Mouse (Mus musculus) R1 (cell line): Measurements from ENCODE around the gene Ahrr.

ENCODE experiments used
- DNase-seq: peaks from one replicate; pipeline ENCODE4 v3.0.0-alpha.2; 2018; ENCODE audit warnings: low read depth, low spot score

The Ahrr gene

DNA sequence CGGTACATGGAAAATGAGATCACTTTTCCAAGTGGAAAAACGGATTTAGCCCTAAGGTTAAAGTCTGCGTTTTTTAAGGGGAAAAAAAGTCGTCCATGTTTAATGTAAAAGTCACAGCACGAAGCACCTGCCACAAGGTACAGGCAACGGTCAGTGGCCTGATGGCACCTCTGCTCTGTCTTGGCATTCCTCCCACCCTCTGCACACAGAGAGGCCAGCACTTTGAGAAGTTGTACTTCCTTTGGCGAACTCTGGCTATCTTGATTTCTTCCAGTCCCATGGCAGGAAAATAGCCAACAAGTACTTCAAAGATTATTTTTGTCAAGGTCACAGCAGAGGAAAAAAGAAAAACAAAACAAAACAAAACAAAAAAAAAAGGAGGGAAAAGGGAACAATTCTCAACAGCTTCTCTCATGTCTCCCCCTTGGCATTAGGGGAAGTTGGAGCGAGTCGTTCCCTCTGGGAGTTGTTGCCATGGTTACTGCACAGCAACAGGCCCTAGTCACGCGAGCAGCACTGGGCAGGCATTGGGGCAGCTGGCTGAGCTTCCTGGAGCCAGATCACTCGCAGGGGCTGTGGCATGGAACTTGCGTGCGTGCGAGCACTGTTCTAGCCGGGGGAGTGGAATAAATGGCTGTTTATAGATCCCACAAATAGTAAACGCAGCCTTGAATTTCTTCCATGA is 46.8 kb downstream of the Ahrr start:
- DNase-seq, result peak; percentile 72

DNA sequence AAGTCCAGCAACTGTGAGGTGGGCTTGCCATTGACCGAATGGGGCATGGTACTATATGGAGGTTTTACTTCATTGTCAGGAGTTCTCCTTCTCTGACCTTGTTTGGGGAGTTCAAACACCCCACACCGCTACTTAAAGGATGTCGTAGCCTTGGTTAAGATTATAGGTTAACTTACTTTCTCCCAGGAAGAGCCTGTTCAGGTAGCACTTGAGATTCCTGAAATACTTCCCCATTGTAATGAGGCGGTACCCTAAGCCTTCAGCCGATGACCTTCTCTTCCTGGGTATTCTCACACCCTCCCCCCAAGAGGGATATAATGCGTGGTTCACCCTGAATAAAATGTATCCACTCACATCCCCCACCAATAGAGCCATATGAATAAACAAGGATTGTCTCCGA is 54.6 kb downstream of the Ahrr start:
- DNase-seq, result peak; percentile 5

DNA sequence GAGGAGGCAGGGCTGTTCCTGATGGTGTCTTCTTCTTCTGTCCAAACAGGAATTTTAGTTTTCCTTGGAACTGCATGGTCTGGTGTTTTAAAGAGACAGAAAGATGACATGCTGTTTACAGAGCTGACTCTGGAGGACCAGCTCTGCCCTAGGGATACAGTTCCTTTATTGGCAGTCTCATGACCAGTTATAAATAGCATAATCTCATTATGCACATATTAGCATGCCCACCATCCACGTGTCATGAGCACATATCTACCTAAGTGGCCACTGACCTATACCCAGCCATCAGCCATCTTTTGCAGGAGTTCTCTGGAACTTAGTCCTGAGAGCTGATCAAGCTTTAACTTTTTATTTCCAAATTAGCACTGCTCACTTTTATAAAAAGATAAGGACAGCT is 71.5 kb downstream of the Ahrr start:
- no peak for DNase-seq

DNA sequence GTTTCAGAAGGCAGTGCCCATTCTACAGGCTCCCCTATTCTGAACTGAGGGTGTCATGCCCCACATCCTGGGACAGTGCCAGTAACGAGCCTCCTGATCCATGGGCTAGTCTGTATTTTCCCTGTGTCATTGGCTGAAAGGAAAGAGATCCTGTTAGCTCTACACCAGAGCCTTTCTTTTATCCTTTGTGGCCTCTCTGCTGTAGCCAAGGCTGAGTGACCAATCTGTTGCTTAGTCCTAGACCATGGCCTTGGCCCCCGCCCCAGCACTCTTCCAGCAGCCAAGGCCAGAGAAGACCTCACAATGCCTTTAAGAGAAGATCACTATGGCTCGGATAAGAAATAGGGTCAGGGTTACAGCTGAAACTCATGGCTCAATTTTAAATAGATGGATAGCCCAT is 73.7 kb downstream of the Ahrr start:
- DNase-seq, result no peak

DNA sequence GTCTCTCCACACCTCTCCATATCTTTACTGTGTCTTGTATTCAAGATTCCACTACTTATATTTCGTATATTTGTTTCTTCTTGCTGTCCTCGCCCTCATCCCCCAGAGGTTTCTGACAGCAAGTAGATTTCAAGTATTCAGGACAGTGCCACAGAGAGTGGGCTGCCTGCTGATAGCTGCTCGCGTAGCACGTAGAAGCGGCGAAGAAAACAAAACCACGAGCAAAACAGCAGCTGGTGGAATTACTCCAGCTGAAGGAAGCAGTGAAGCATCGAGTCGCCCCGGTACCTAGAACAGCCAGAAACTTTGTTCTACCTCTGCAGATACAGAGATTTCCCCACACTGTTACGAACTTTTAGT is 83.2 kb downstream of the Ahrr start:
- DNase-seq, result no peak

DNA sequence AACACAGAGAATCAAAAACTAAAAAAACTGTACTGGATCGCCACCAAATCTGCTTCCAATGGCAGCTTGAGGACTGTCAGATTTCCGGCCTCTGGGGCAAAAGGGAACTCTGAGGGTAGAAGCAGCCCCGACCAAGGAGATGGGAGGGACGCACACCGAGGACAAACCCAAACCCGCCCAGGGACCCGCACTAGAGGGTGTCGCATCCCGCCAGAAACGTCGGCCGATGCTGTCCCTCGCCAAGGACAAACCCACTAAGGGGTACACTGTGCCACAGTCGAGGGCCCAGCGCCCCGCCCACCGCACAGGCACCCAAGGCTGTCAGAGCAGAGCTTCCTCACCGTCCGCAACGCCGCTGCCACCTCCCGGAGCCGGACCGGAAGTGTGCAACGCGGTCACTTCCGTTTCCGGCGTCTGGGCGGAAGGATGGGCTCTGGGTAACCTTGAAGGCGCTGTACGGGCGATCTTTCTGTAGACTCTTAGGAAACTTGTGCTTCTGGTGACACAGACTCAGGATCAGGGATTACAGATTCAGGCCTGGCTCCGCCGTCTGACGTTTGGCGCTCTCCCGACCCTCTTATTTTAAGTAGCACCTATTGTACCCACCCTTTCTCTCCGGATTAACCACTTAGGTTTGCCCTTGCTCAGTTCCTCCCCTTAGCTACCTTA is 83.7 kb downstream of the Ahrr start, which contains the start of gene Exoc3:
Gene Exoc3, minus strand, starts transcription at position 416 of the 669 bp plus-strand sequence.
- peak; percentile 93 for DNase-seq

DNA sequence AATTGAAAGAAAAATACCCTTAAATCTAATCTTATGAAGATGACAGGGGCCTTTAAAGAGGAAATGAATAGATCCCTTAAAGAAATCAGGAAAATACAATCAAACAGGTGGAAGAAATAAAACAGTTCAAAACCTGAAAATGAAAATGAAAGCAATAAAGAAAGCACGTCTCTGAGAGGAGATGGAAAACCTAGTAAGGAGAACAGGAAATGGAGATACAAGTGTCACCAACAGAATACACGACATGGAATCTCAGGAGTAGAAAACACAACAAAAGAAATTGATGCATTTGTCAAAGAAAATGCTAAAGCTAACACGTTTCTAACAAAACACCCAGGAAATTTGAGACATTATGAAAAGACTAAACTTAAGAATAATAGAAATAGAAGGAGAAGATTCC is 95.7 kb downstream of the Ahrr start:
- DNase-seq, result no peak

DNA sequence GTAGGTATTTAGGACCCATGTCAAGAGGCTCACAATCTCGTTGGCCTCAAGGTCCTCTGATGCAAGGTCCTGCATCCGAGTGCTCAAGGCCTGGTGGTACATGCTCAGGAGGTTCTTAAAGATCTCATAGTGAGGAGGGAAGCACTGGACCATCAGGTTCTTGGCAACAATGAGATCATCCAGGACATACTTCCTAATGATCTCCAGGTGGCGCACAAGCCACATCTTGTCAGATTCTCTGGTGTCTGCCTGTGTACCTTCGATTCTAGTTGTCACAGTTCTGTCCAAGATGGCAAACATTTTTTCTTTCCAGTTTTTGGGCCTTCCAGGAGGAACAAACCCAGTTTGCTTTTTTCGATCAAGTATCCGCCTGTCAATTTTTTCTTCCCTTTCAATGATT is 99.5 kb downstream of the Ahrr start:
- peak; percentile 61 for DNase-seq

DNA sequence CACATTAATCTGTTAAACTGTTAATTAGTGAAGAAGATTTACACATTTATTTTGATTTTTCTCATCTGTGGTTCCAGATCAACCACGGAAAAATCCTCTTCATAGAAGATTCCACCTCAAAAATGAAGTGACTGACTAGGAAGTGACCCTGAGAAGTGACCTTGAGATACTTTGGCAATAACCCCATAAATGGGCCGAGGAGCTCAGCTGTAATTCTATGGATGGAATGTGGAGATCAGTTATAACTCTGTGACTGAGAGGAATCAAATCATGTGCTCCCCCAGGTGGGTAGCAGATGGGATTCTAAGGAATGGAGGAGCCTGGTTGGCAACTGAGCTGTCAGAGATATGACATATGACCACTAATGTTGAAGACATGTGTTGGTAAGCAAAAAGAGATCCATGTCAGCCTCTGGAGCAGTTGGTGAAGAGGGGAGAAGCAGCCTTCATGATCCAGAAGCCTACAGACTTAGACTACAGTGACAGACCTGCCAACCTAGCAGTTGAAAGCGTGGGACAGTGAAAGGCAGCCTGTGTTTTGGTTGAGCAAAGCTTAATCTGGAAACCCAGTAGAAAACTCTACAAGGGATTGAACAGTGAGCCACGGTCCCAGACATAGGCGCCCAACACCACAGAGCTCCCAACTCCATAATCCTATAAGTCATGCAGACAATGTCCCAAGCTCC is 109.0 kb downstream of the Ahrr start:
- DNase-seq, result no peak

DNA sequence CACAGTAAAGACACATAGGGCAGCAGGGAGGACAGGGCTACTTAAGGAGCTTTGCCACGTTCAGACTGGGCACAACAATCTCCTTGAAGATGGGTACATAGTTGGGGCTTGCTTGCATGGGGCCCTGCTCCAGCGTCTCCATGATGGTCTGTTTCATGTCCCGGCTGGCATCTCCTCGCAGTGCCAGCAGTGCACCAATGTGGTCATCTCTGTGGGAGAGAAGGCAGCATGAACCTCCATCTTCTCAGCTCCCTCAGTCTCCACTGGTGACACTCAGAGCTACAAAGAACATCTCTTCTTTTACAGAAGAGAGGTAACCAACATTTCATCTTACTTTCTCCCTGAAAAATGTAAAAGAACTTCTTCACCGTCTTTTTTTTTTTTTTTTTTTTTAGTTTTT is 120.1 kb downstream of the Ahrr start:
- no peak for DNase-seq

DNA sequence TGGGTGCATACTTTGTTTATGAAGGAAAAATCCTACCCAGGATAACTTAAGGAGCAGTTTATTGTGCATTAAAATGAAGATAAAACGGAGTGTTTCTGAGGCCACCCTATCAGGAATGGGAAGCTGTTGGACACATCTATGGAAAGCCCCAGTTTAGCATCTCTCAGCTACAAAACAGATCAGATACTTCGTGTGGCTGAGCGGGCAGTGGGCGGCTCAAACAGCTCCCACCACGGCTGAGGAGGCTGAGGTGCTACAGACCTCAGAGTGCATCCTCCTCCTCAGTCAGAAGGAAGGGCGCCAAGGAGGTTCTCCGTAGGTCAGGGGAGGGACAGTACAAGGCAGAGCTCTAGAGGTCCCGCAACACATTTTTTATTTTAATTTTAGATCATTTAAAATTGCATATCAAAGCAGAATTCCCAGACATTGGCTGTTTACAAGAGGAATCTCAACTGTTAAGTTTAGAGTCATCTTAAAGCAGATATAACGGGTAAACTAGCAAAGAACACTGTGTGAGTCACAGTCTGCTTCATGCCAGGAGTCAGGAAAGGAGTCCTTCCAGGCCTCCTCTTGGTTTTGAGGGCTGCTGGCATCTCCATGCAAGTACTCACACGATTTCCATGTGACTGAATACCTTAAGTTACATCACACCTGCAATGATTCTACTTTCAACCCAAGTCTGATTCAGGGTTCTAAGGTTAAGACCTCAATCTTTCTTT is 122.5 kb downstream of the Ahrr start:
- no peak for DNase-seq

DNA sequence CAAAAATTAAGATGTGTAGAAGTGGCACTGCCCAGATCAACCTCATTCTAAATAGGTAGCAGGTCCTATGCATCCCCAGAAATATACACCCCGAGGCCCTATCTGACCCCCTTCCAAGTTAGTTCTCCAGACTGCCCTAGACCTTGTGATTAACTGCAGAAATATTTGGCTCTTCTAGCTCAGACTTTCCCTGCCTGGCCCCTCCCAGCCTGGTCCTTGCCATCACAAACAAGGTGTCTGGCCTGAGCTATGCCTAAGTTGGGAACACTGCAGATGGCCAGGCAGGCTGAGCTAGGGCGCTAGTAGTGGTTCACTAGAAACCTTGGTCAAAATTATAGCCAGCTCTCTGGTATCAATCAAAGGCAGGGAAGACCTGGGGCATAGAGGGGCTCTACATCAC is 124.6 kb downstream of the Ahrr start:
- no peak for DNase-seq

DNA sequence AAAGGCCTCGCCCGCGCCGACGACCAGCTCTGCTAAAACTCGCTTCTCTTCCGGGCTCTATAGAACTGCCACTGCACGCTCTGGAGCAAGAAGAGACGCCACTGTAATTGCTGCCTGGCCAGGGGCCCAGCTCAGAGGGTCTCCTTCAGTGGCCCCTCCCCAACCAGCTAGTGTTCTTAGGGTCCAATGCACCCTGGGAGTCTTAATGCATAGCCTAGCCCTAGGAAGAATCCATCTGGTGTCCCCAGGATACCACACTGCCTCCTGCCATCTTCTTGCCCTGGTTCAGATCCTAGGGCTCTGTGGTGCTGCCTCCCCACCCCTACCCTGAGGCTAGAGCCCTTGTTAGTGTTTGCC is 125.1 kb downstream of the Ahrr start:
- no peak for DNase-seq

DNA sequence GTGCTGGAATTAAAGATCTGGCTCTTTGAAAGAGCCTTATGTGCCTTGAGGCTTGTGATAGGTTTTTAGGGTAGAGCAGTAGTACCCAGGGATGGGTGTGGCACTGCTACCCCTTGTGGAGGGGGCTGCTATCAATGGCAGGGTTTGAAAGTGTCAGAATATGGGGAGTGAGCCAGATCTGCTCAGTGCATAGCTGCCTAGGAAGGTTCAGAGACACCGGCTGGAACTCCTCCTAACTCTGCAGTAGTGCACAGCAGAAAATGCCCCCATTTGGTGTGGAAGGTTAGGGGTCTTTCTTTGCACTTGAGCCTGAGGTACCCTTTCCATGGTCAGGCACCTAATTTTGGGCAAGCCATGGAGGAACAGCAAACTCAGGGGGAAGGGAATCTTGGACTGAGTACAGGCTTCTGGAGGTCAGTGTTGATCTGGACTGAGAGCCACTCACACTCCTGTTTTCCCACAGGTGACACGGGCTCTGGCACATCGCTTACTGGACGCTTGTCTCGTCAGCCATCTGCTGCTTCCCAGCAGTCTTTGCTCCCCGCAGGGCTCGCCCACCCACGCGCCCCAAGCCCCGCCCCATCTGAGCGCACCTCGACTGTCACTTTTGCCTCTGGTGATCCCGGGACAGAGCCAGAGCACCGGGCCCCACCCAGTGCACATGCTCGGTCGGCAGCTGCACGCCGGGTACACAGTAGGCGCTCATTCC is 125.6 kb downstream of the Ahrr start:
- DNase-seq, result peak; percentile 33
